Mouse (Mus musculus) hindbrain, embryonic 12.5 days (tissue): ENCODE measurements around the gene Eftud2. TPM values are rescaled to one million over a fixed set of nuclear protein-coding genes. Genes with fewer than 3 reads are reported as not detected.
A peak's percentile ranks its signal among the peaks of the same experiment; 100 is the strongest.

Experiments
- ATAC-seq: fragments of 200-750 bp; cut with Nextera tagmentation; 2 replicates; pipeline ENCODE4 v1.8.0; 2017; ENCODE audit warnings: moderate TSS enrichment; ENCODE audit not compliant: low FRiP score
- H3K27ac ChIP-seq: fragments of 300-500 bp; sonication (generic); 2 replicates; pipeline ENCODE4 v1.5.1; 2016; ENCODE audit warnings: mild to moderate bottlenecking
- H3K27me3 ChIP-seq: fragments of 300-500 bp; sonication (generic); 2 replicates; pipeline ENCODE4 v1.6.1; 2016; ENCODE audit warnings: mild to moderate bottlenecking
- H3K36me3 ChIP-seq: fragments of 300-500 bp; sonication (generic); 2 replicates; pipeline ENCODE4 v1.6.1; 2016; ENCODE audit warnings: mild to moderate bottlenecking
- H3K4me1 ChIP-seq: fragments of 300-500 bp; sonication (generic); 2 replicates; pipeline ENCODE4 v1.6.1; 2016
- H3K4me2 ChIP-seq: fragments of 300-500 bp; sonication (generic); replicated peaks from 2 replicates; pipeline ENCODE4 v1.6.1; 2016; ENCODE audit warnings: mild to moderate bottlenecking
- H3K4me3 ChIP-seq: fragments of 300-500 bp; sonication (generic); 2 replicates; pipeline ENCODE4 v1.5.1; 2016; ENCODE audit warnings: mild to moderate bottlenecking
- H3K9ac ChIP-seq: fragments of 300-500 bp; sonication (generic); 2 replicates; pipeline ENCODE4 v1.6.1; 2016; ENCODE audit warnings: mild to moderate bottlenecking, moderate library complexity
- H3K9me3 ChIP-seq: fragments of 300-500 bp; sonication (generic); replicated peaks from 2 replicates; pipeline ENCODE4 v1.6.1; 2016; ENCODE audit warnings: mild to moderate bottlenecking
- WGBS: fragments of 180-500 bp; shearing (Covaris S2); methylation state at CpG from one replicate; pipeline ENCODE4 v1.1.7; 2016; 5-methylcytosine and 5-hydroxymethylcytosine counted together
- polyA plus RNA-seq: library from polyadenylated mRNA; unstranded; fragments of >200 nt; fragmentation: Nextera tagmentation; extraction: Ambion mirVana; gene quantifications from 2 replicates; pipeline ENCODE4 v1.2.1, GENCODE M21; 2016

The Eftud2 gene
- polyA plus RNA-seq, 1 experiment from 2014 or later = 208 TPM

- Histone ChIP-seq H3K4me1 (peaks cover 17% of the 10 kb centered on the region), H3K36me3 (no peaks in the 10 kb centered on the region), H3K4me2 (no peak overlapping the region), H3K27ac (no peak overlapping the region), H3K9ac (no peak overlapping the region), H3K27me3 (peaks cover 67% of the 10 kb centered on the region), H3K4me3 (no peak overlapping the region), H3K9me3 (no peaks in the 10 kb centered on the region)
- ATAC-seq = no peak
- WGBS = 80% methylated on average over 20 of the region's 20 CpGs
Measured at GRCm38 (mm10) chr11:102896641-102897040, 15.9 kb upstream of the Eftud2 start.

DNA sequence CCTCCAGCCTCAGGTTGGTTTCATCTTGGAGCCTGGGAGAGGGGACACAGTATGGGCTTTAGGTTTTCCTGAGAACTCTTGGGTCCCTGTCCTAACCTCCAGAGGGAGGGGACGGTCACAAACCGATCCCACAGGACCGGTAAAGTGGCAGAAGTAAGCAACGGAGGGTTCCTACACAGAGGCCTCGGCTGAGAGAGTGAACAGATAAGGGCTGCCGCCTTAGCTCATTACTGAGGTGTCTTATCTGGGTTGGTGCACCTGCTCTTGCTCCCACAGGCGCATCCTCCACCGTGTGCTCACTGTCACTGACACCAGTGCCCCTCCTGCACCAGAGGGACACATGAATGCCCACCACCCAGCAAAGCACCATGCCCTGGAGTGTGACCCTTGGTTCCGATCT, 15.0 kb upstream of the Eftud2 start:
- Histone ChIP-seq H3K4me3 (no peak overlapping the region), H3K4me1 (peaks cover 13% of the 10 kb centered on the region), H3K9ac (no peak overlapping the region), H3K27ac (no peak overlapping the region), H3K9me3 (no peaks in the 10 kb centered on the region), H3K4me2 (no peak overlapping the region), H3K36me3 (no peaks in the 10 kb centered on the region), H3K27me3 (peaks cover 73% of the 10 kb centered on the region)
- ATAC-seq = no peak
- WGBS = 75% methylated on average over 9 of the region's 9 CpGs

DNA sequence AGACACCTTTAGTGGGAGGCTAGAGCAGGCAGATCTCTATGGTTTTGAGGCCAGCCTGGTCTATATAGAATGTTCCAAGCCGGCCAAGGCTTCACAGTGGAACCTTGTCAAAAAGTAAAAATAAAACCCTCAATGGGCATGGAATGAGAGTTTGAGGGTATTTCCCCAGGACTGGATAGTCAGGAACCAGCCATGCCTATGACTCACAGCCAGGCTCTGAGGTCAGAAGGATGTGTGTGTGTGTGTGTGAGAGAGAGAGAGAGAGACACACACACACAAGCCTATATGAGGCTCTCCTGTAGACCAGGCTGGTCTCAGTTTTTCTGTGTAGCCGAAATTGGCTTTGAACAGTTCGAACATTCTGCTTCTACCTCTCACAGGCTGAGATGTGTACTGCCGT, 13.9 kb upstream of the Eftud2 start:
- Histone ChIP-seq H3K9me3 (no peaks in the 10 kb centered on the region), H3K4me1 (peaks cover 13% of the 10 kb centered on the region), H3K27me3 (peaks cover 72% of the 10 kb centered on the region), H3K27ac (no peak overlapping the region), H3K9ac (no peak overlapping the region), H3K36me3 (no peaks in the 10 kb centered on the region), H3K4me3 (no peak overlapping the region), H3K4me2 (no peak overlapping the region)
- ATAC-seq = no peak
- 91% methylated on average over 4 of the region's 4 CpGs for WGBS

DNA sequence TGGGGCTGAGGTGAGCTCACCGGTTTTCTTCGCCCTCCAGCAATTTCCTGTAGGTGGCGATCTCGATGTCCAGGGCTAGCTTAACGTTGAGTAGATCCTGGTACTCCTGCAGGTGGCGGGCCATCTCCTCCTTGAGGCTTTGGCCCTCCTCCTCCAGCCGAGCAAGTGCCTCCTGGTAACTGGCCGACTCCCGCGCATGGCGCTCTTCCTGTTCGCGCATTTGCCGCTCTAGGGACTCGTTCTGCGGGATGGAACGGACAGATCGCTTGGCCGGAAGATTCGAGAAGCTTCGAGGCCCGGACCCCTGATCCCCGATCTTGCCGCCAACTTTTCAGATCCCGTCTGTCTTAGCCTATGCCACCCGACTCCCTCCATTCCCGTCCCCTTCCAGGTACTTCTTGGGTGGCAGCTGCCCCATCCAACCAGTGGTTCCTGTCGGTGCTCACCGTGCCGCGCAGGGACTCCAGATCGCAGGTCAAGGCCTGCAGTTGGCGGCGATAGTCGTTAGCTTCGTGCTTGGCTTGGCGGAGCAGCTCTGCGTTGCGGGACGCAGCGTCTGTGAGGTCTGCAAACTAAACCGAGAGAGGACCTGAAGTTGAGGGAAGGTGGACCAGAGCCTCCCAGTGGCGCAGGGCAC, 12.3 kb upstream of the Eftud2 start:
- Histone ChIP-seq H3K9ac (peak overlapping the region; percentile 46; the same call in 1 of the 2 replicates), H3K36me3 (no peaks in the 10 kb centered on the region), H3K4me2 (peak overlapping the region; percentile 46), H3K27ac (no peak overlapping the region), H3K27me3 (peaks cover 75% of the 10 kb centered on the region), H3K4me3 (peak overlapping the region; percentile 26), H3K4me1 (peaks cover 11% of the 10 kb centered on the region), H3K9me3 (no peaks in the 10 kb centered on the region)
- no peak for ATAC-seq
- WGBS = 3% methylated on average over 43 of the region's 43 CpGs

- no peak overlapping the region for H3K27ac ChIP-seq
- no peak overlapping the region for H3K4me2 ChIP-seq
- H3K36me3 ChIP-seq = no peaks in the 10 kb centered on the region
- no peak overlapping the region for H3K9ac ChIP-seq
- H3K27me3 ChIP-seq = peaks cover 67% of the 10 kb centered on the region
- no peak for ATAC-seq
- 63% methylated on average over 5 of the region's 5 CpGs for WGBS
- peaks cover 10% of the 10 kb centered on the region for H3K4me1 ChIP-seq
- no peaks in the 10 kb centered on the region for H3K9me3 ChIP-seq
- H3K4me3 ChIP-seq = no peak overlapping the region
Measured at GRCm38 (mm10) chr11:102890096-102890495, 9.3 kb upstream of the Eftud2 start.

DNA sequence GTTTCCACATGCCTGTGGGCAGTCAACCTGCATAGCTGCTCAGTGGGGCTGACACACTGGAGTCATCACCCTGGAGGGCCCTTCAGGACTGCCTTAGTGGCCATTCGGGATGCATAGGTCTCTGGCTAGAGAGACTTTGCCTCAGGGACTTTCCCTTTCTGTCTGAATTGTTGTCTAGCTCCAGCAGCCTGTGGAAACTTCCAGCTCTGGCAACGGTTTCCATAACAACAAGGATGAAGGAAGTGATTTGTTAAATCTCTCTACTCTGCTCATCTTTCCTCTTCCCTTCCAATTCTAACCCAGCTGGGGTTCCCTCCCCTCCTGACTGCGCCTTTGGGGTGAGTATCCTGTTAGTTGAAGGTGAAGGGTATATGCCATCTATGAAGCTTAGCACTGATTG, 7.3 kb upstream of the Eftud2 start:
- Histone ChIP-seq H3K9me3 (no peaks in the 10 kb centered on the region), H3K4me2 (no peak overlapping the region), H3K27me3 (peaks cover 58% of the 10 kb centered on the region), H3K4me1 (peaks cover 7% of the 10 kb centered on the region), H3K4me3 (no peak overlapping the region), H3K9ac (no peak overlapping the region), H3K36me3 (no peaks in the 10 kb centered on the region), H3K27ac (no peak overlapping the region)
- WGBS = 64% methylated on average over 3 of the region's 3 CpGs
- no peak for ATAC-seq

- H3K36me3 ChIP-seq = no peaks in the 10 kb centered on the region
- no peak overlapping the region for H3K9ac ChIP-seq
- WGBS = 83% methylated on average over 5 of the region's 5 CpGs
- H3K4me1 ChIP-seq = peaks cover 5% of the 10 kb centered on the region; the same call in 1 of the 2 replicates
- no peaks in the 10 kb centered on the region for H3K9me3 ChIP-seq
- H3K4me3 ChIP-seq = no peak overlapping the region
- peaks cover 57% of the 10 kb centered on the region for H3K27me3 ChIP-seq
- ATAC-seq = no peak
- H3K27ac ChIP-seq = no peak overlapping the region
- no peak overlapping the region for H3K4me2 ChIP-seq
Measured at GRCm38 (mm10) chr11:102887433-102887832, 6.6 kb upstream of the Eftud2 start.

- no peak within 1 kb of the TSS for H3K27ac ChIP-seq
- H3K4me3 ChIP-seq = no peak within 1 kb of the TSS
- H3K9ac ChIP-seq = no peak within 1 kb of the TSS
- H3K9me3 ChIP-seq = no peaks in the 10 kb centered on the region
- no peak for ATAC-seq
- no peak within 1 kb of the TSS for H3K4me2 ChIP-seq
- no peaks in the 10 kb centered on the region for H3K36me3 ChIP-seq
- WGBS = 67% methylated on average over 10 of the region's 10 CpGs
- peaks cover 40% of the 10 kb centered on the region for H3K27me3 ChIP-seq
- H3K4me1 ChIP-seq = peaks cover 15% of the 10 kb centered on the region
Measured at GRCm38 (mm10) chr11:102884616-102885219, 3.9 kb upstream of the Eftud2 start, which contains the start of gene Fam187a. TSS of gene Fam187a (plus strand) at chr11:102885169.

- Histone ChIP-seq H3K4me1 (peaks cover 17% of the 10 kb centered on the region), H3K4me2 (peak overlapping the region; percentile 72), H3K4me3 (peak overlapping the region; percentile 76), H3K9me3 (no peaks in the 10 kb centered on the region), H3K36me3 (peaks cover 7% of the 10 kb centered on the region), H3K27me3 (peaks cover 27% of the 10 kb centered on the region), H3K27ac (no peak overlapping the region), H3K9ac (peak overlapping the region; percentile 77)
- ATAC-seq = no peak; the same call in none of the 2 replicates
- 19% methylated on average over 13 of the region's 13 CpGs for WGBS
Measured at GRCm38 (mm10) chr11:102881314-102882198, 771 bp upstream of the Eftud2 start.

DNA sequence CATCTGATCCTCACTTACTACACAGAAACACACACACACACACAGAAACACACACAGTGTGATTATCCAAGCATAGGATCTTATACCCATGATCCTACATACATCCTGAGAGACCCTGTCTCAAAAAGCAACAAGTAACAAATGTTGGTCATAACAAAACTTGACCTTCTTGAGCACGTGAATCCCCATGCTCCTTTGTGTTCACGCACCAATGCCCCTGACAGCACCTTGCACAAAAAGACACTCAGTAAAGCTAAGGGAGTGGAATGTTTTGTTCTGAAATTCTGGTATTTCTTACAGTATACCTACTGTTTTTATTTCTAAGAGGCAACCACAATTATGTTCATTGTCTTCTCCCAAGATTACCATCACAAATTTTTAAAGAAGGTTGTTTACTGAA, 1.2 kb downstream of the Eftud2 start:
- H3K4me3 ChIP-seq = 0 out of 2 replicates have a peak overlapping the region, but pooled peaks have one; percentile 76

DNA sequence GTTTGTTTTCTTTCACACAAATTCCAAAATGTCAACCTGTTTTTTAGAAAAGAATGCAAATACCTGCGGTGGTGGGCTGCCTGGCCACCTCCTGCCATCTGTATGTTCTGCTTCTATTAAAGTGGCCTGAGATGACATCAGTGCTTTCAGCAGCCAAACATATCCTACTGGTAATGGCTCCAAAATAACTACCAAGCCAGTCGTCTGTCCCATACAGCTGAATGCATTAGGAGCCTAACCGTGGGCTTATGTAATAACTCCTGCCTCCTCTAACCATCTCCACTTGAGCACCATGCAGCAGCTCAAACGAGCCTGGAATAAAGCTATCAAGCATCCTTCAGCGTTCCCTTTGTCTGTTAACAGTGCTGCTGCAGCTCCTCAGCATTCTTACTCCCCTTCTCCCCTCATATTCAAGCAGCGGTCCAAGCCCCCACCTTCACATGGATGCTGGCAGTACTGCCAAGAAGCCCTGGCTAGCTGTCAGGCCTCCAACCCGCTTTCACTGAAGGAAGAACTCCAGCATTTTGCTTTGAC, 5.9 kb downstream of the Eftud2 start:
- no peak overlapping the region for H3K27ac ChIP-seq
- H3K9me3 ChIP-seq = no peaks in the 10 kb centered on the region
- H3K4me2 ChIP-seq = no peak overlapping the region
- no peak overlapping the region for H3K4me3 ChIP-seq
- WGBS = 93% methylated on average over 7 of the region's 7 CpGs
- H3K36me3 ChIP-seq = peaks cover 49% of the 10 kb centered on the region
- H3K4me1 ChIP-seq = peaks cover 8% of the 10 kb centered on the region
- H3K27me3 ChIP-seq = no peaks in the 10 kb centered on the region
- ATAC-seq = no peak
- H3K9ac ChIP-seq = no peak overlapping the region

More for the DNA sequence above, 1.2 kb downstream of the Eftud2 start:
- H3K36me3 ChIP-seq = peaks cover 23% of the 10 kb centered on the region
- peaks cover 17% of the 10 kb centered on the region for H3K4me1 ChIP-seq
- WGBS = 66% methylated on average over 2 of the region's 2 CpGs
- no peaks in the 10 kb centered on the region for H3K9me3 ChIP-seq
- no peak overlapping the region for H3K27ac ChIP-seq
- H3K27me3 ChIP-seq = peaks cover 13% of the 10 kb centered on the region
- H3K4me2 ChIP-seq = peak overlapping the region; percentile 72
- no peak for ATAC-seq
- no peak overlapping the region for H3K9ac ChIP-seq

DNA sequence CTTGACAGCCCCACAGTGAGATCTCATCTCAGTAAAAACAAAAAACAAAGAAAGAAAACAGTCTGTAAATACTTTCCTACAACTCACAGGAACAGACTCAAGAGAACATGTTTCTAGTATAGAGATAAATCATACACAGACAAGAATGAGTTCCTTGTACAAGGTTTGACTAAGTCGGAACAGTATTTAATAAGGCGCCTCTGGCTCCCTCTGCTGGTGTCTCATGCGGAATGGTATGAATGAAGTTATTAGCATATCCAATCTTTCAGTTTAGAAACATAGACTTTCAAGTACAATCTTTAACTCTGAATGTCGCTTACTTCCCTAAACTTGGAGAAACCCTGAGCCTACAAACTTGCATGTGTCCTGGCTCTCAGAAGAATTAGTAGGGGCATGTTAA, 16.5 kb downstream of the Eftud2 start:
- Histone ChIP-seq H3K27me3 (no peaks in the 10 kb centered on the region), H3K36me3 (peaks cover 87% of the 10 kb centered on the region), H3K4me3 (no peak overlapping the region), H3K9ac (no peak overlapping the region), H3K4me1 (no peaks in the 10 kb centered on the region), H3K27ac (no peak overlapping the region), H3K9me3 (no peaks in the 10 kb centered on the region), H3K4me2 (no peak overlapping the region)
- 43% methylated on average over 4 of the region's 4 CpGs for WGBS
- ATAC-seq = no peak
